Mouse (Mus musculus) liver, adult 2 months (tissue): ENCODE results near the gene Tdpoz5.
"Not testable (repeated sequence)": the region's sequence is repeated elsewhere in the genome, so short reads cannot be mapped to it uniquely, and the experiment has no call there.

ENCODE experiments used
- CTCF ChIP-seq: fragments of 200-500 bp; IDR thresholded peaks from 2 replicates; pipeline ENCODE4 v1.5.1; 2011; ENCODE audit warnings: low read depth, low read length, control low read depth
- POLR2A ChIP-seq: fragments of 200-500 bp; IDR thresholded peaks from 2 replicates; pipeline ENCODE4 v1.6.1; 2011; ENCODE audit warnings: low read length, control low read depth; ENCODE audit not compliant: insufficient read depth; ENCODE audit errors: extremely low read depth

DNA sequence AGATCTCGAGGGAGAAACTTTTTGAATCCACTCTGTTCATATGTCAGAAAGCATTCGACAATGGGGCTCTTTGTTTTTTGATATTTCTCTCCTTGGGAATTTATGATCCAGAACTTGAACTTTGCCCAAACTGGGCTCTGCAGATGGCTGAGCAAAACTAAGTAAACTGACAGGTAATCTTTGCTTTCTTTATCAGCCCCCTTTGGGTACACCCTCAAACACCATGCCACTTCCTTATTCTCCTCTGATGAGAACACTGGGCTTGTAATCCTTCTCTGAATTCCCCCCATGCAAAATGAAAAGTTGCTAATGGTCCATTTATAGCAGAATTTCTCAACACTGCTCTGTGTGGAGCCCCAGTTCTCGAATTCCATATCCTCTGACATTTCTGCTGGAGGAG is 22.7 kb downstream of the Tdpoz5 start:
- TF ChIP-seq CTCF, POLR2A: not testable (repeated sequence)
